Mouse (Mus musculus) midbrain, embryonic 15.5 days (tissue): ENCODE results near the gene Msi2. TPM values are rescaled to one million over a fixed set of nuclear protein-coding genes. Genes with fewer than 3 reads are reported as not detected.

ENCODE experiments used
- ATAC-seq: fragments of 200-750 bp; cut with Nextera tagmentation; replicated peaks from 2 replicates; pipeline ENCODE4 v1.8.0; 2017; ENCODE audit warnings: moderate TSS enrichment
- H3K27ac ChIP-seq: fragments of 300-500 bp; sonication (generic); 2 replicates; pipeline ENCODE4 v1.5.1; 2015; ENCODE audit warnings: mild to moderate bottlenecking, inconsistent platforms
- H3K27me3 ChIP-seq: fragments of 300-500 bp; sonication (generic); replicated peaks from 2 replicates; pipeline ENCODE4 v1.6.1; 2015; ENCODE audit warnings: inconsistent platforms
- H3K36me3 ChIP-seq: fragments of 300-500 bp; sonication (generic); replicated peaks from 2 replicates; pipeline ENCODE4 v1.6.1; 2015; ENCODE audit warnings: inconsistent platforms
- H3K4me1 ChIP-seq: fragments of 300-500 bp; sonication (generic); 2 replicates; pipeline ENCODE4 v1.6.1; 2015; ENCODE audit warnings: inconsistent platforms
- H3K4me2 ChIP-seq: fragments of 300-500 bp; sonication (generic); 2 replicates; pipeline ENCODE4 v1.6.1; 2015; ENCODE audit warnings: inconsistent platforms, mild to moderate bottlenecking, moderate library complexity
- H3K4me3 ChIP-seq: fragments of 300-500 bp; sonication (generic); 2 replicates; pipeline ENCODE4 v1.5.1; 2015; ENCODE audit warnings: mild to moderate bottlenecking, inconsistent platforms
- H3K9ac ChIP-seq: fragments of 300-500 bp; sonication (generic); 2 replicates; pipeline ENCODE4 v1.6.1; 2015; ENCODE audit warnings: mild to moderate bottlenecking, inconsistent platforms
- H3K9me3 ChIP-seq: fragments of 300-500 bp; sonication (generic); 2 replicates; pipeline ENCODE4 v1.6.1; 2016; ENCODE audit warnings: inconsistent platforms
- WGBS: fragments of 180-500 bp; shearing (Covaris S2); methylation state at CpG from one replicate; pipeline ENCODE4 v1.1.7; 2015; ENCODE audit warnings: mixed read lengths; 5-methylcytosine and 5-hydroxymethylcytosine counted together
- polyA plus RNA-seq: library from polyadenylated mRNA; unstranded; fragments of >200 nt; fragmentation: Nextera tagmentation; extraction: Ambion mirVana; gene quantifications from 2 replicates; pipeline ENCODE4 v1.2.1, GENCODE M21; 2015

Gene Msi2
- polyA plus RNA-seq, 1 experiment from 2014 or later: 33.6 TPM

GRCm38 (mm10) chr11:88528522-88529101 is 189.7 kb downstream of the Msi2 start:
- no peak for ATAC-seq
- Histone ChIP-seq H3K9ac (no peak overlapping the region), H3K36me3 (no peaks in the 10 kb centered on the region), H3K4me1 (peaks cover 62% of the 10 kb centered on the region), H3K27ac (peak overlapping the region; percentile 53), H3K4me2 (no peak overlapping the region), H3K27me3 (no peaks in the 10 kb centered on the region), H3K9me3 (no peaks in the 10 kb centered on the region), H3K4me3 (no peak overlapping the region)
- 33% methylated on average over 8 of the region's 8 CpGs for WGBS

- 7% methylated on average over 7 of the region's 7 CpGs for WGBS
- no peaks in the 10 kb centered on the region for H3K27me3 ChIP-seq
- no peak for ATAC-seq
- H3K4me1 ChIP-seq: peaks cover 75% of the 10 kb centered on the region
- H3K4me2 ChIP-seq: no peak overlapping the region
- peak overlapping the region; percentile 71 for H3K27ac ChIP-seq
- H3K36me3 ChIP-seq: no peaks in the 10 kb centered on the region
- no peaks in the 10 kb centered on the region for H3K9me3 ChIP-seq
- no peak overlapping the region for H3K9ac ChIP-seq
- H3K4me3 ChIP-seq: no peak overlapping the region
Measured at GRCm38 (mm10) chr11:88526711-88527110, 191.6 kb downstream of the Msi2 start.

DNA sequence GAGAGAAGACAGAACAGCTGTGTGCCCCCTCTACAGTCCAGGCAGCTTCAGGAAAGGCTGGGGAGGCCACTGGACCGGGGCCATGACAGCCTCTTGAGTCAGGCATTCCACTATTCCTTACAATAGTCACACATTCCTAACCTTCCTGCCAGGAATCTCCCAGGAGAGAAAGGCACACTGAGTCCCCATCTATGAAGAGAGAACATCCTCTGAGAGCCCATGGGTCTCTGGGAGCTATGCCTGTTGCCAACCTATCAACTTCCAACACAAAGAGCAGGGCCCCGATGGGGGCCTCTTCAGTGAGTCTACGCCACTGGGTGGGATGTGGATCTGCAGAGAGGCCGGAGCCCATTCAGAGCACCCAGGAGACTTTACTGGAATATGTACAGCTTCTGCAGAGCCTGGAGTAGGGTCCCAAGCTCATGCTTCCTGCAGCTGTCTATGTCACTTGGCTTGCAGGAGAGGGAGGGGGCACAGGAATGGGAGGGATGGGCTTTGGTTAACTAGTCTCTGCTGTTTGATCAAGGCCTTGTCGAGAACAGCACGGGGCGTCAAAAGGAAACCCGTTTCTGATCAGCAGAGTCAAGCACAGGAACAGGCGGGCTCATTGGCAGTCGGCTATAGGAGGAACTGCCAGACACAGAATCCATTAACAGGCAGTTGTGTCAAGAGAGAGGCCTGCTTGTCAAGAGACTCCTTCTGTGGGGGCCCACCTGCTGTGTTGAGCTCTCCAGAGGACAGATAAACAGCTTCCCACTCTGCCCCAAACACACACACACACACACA is 193.3 kb downstream of the Msi2 start:
- Histone ChIP-seq H3K4me3 (no peak overlapping the region), H3K9ac (0 out of 2 replicates have a peak overlapping the region, but pooled peaks have one; percentile 4), H3K4me2 (no peak overlapping the region), H3K36me3 (no peaks in the 10 kb centered on the region), H3K4me1 (peaks cover 92% of the 10 kb centered on the region), H3K27ac (peak overlapping the region; percentile 71), H3K9me3 (no peaks in the 10 kb centered on the region), H3K27me3 (no peaks in the 10 kb centered on the region)
- WGBS: 14% methylated on average over 10 of the region's 10 CpGs
- ATAC-seq: peak; percentile 57

DNA sequence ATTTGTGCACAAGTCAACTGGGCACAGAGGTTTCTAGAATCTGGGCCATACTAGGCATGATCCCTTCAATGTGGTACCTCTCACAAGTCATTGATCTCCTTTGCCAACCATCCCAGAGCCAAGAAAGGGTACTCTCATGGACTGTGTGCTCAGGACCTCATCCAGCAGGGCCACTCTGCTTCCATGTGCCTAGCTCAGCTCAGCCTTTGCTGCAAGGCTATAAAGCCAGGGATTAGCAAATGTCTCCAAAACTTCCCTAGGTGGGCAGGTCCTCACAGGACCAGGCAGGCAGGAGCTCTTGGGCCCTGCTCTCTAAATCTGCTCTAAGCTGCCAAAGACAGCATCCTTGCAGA is 193.9 kb downstream of the Msi2 start:
- H3K4me2 ChIP-seq: no peak overlapping the region
- no peak overlapping the region for H3K4me3 ChIP-seq
- peak overlapping the region; percentile 71 for H3K27ac ChIP-seq
- no peaks in the 10 kb centered on the region for H3K27me3 ChIP-seq
- H3K4me1 ChIP-seq: peaks cover 92% of the 10 kb centered on the region
- H3K9me3 ChIP-seq: no peaks in the 10 kb centered on the region
- no peak overlapping the region for H3K9ac ChIP-seq
- no peaks in the 10 kb centered on the region for H3K36me3 ChIP-seq
- ATAC-seq: peak; percentile 12

DNA sequence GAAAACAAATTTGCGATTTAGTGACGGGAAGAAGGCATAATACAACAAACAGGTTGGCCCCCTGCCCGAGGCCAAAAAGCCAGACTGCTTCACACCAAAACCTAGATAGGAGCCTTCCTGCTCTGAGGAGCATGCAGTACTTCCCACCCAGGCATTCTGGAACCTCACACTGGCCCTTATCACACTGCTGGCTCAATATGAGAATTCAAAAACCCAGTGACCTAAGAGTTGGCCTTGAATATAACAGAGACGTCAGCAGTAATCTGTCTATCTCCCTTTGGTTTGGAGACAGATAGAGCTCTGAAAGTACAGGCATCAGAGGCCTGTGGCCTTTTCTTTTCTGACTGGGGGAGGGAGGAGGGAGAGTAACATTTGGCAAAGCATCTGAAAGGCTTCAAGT is 194.4 kb downstream of the Msi2 start:
- Histone ChIP-seq H3K4me2 (no peak overlapping the region), H3K27me3 (no peaks in the 10 kb centered on the region), H3K9ac (no peak overlapping the region), H3K9me3 (no peaks in the 10 kb centered on the region), H3K36me3 (no peaks in the 10 kb centered on the region), H3K4me1 (peaks cover 87% of the 10 kb centered on the region), H3K4me3 (no peak overlapping the region), H3K27ac (peak overlapping the region; percentile 71; the same call in 1 of the 2 replicates)
- 53% methylated on average over 4 of the region's 4 CpGs for whole genome bisulfite sequencing
- ATAC-seq: no peak

DNA sequence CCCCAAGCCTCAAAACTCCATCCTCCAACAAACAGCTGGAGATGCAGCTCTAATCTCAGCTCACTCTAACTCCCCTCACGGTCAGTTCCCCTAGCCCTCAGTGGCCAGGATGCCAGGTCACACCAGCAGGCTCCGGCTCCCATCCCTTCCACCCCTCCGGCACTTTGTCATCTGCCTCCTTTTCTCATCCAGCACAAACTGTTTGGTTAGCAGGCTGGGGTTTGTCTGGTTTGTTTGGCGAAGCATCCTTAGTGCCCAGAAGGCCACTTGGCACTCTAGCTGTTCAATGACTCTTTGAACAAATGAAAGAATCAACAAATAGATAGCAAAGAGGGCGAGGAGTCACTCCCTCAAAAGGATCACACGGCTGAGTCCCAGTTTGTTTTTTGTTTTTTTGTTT is 194.8 kb downstream of the Msi2 start:
- no peaks in the 10 kb centered on the region for H3K27me3 ChIP-seq
- H3K4me1 ChIP-seq: peaks cover 83% of the 10 kb centered on the region
- no peak overlapping the region for H3K9ac ChIP-seq
- H3K4me2 ChIP-seq: no peak overlapping the region
- H3K36me3 ChIP-seq: no peaks in the 10 kb centered on the region
- H3K9me3 ChIP-seq: no peaks in the 10 kb centered on the region
- ATAC-seq: no peak
- WGBS: 55% methylated on average over 6 of the region's 6 CpGs
- H3K4me3 ChIP-seq: no peak overlapping the region
- no peak overlapping the region; the same call in 1 of the 2 replicates for H3K27ac ChIP-seq

GRCm38 (mm10) chr11:88522114-88522513 is 196.2 kb downstream of the Msi2 start:
- WGBS: 78% methylated on average over 5 of the region's 5 CpGs
- Histone ChIP-seq H3K4me1 (peaks cover 74% of the 10 kb centered on the region), H3K4me3 (no peak overlapping the region), H3K4me2 (no peak overlapping the region), H3K9ac (no peak overlapping the region), H3K9me3 (no peaks in the 10 kb centered on the region), H3K27me3 (no peaks in the 10 kb centered on the region), H3K27ac (no peak overlapping the region; the same call in 1 of the 2 replicates), H3K36me3 (no peaks in the 10 kb centered on the region)
- ATAC-seq: no peak

- peak overlapping the region; percentile 51 for H3K27ac ChIP-seq
- H3K9ac ChIP-seq: no peak overlapping the region
- no peak overlapping the region for H3K4me3 ChIP-seq
- H3K36me3 ChIP-seq: no peaks in the 10 kb centered on the region
- H3K4me1 ChIP-seq: peaks cover 74% of the 10 kb centered on the region
- no peak; the same call in 1 of the 2 replicates for ATAC-seq
- no peaks in the 10 kb centered on the region for H3K9me3 ChIP-seq
- H3K4me2 ChIP-seq: no peak overlapping the region
- 29% methylated on average over 19 of the region's 19 CpGs for WGBS
- no peaks in the 10 kb centered on the region for H3K27me3 ChIP-seq
Measured at GRCm38 (mm10) chr11:88520951-88521730, 197.2 kb downstream of the Msi2 start.

- H3K27ac ChIP-seq: no peak overlapping the region
- no peaks in the 10 kb centered on the region for H3K36me3 ChIP-seq
- ATAC-seq: no peak
- H3K4me2 ChIP-seq: no peak overlapping the region
- H3K4me1 ChIP-seq: peaks cover 66% of the 10 kb centered on the region
- no peaks in the 10 kb centered on the region for H3K9me3 ChIP-seq
- no peak overlapping the region for H3K4me3 ChIP-seq
- H3K27me3 ChIP-seq: no peaks in the 10 kb centered on the region
- H3K9ac ChIP-seq: no peak overlapping the region
- WGBS: 89% methylated on average over 3 of the region's 3 CpGs
Measured at GRCm38 (mm10) chr11:88518361-88518760, 200.0 kb downstream of the Msi2 start.

DNA sequence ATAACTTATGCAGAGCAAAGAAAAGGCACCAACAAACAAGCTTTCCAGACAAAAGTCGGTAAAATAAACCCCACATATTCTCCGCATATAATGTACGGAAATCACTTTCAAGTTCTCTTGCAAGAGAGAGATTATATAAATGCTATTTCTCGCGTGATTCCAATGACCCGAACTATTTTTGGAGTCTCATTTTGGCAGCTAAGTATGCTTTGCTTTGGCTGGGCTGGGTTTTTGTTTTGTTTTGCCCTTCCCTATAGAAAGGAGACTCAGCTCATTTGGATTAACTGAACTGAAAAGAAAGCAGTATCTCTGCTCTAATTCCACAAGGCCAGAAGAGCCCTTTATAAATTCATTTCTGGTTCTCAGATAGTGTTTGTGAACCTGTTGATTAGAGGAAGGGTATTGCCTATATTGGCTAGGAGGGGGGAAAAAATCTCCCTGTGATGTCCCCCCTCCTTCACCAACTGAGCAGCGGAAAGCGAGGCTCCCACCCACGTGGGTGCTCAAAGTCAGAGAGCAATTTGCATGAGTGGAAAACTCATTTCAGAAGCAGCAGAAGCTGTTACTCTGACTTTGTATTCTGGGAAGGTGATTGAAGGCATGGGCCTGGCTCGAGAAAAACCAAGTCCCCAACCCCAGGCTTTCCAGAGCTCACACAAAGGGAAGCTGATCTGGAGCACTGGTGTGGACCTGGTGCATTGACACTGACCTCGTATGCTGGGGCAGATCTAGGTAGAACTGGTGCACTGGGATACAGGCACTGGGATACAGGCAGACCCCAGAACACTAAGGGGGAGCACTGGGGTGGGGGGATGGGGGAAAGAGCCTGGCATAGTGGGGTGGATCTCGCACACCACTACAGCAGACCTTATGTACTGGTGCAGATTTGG is 201.5 kb downstream of the Msi2 start:
- Histone ChIP-seq H3K4me2 (no peak overlapping the region), H3K4me3 (no peak overlapping the region), H3K27me3 (no peaks in the 10 kb centered on the region), H3K4me1 (peaks cover 66% of the 10 kb centered on the region), H3K36me3 (no peaks in the 10 kb centered on the region), H3K27ac (peak overlapping the region; percentile 51), H3K9me3 (no peaks in the 10 kb centered on the region), H3K9ac (no peak overlapping the region)
- 37% methylated on average over 12 of the region's 12 CpGs for WGBS
- no peak for ATAC-seq

- Histone ChIP-seq H3K9me3 (no peaks in the 10 kb centered on the region), H3K4me3 (no peak overlapping the region), H3K4me1 (peaks cover 65% of the 10 kb centered on the region), H3K27ac (peak overlapping the region; percentile 51), H3K4me2 (no peak overlapping the region), H3K9ac (no peak overlapping the region), H3K36me3 (no peaks in the 10 kb centered on the region), H3K27me3 (no peaks in the 10 kb centered on the region)
- ATAC-seq: no peak
- WGBS: 59% methylated on average over 6 of the region's 6 CpGs
Measured at GRCm38 (mm10) chr11:88515736-88516583, 202.4 kb downstream of the Msi2 start.
